Mouse (Mus musculus): ENCODE data around the gene Syne1. TPM values are rescaled to one million over a fixed set of nuclear protein-coding genes. Genes with fewer than 3 reads are reported as not detected.

Syne1 gene
- polyA plus RNA-seq, 1 experiment from 2014 or later = 2.5 TPM

GRCm38 (mm10) chr10:5079945-5080468 is 471.3 kb downstream of the Syne1 start:
- Histone ChIP-seq H3K27ac (no peak overlapping the region), H3K4me2 (no peak overlapping the region), H3K9ac (no peak overlapping the region), H3K4me3 (replicated peaks) (no peak overlapping the region), H3K9me3 (replicated peaks) (no peaks in the 10 kb centered on the region), H3K4me1 (replicated peaks) (no peaks in the 10 kb centered on the region), H3K27me3 (no peaks in the 10 kb centered on the region), H3K36me3 (no peaks in the 10 kb centered on the region)
- DNase-seq (no peak), ATAC-seq (ENCODE audit: low read depth) (no peak)
- 47% methylated on average over 9 of the region's 9 CpGs for WGBS (ENCODE audit: insufficient replicate concordance)

- no peak overlapping the region for H3K9ac ChIP-seq
- H3K36me3 ChIP-seq = no peaks in the 10 kb centered on the region
- H3K4me3 ChIP-seq (replicated peaks) = no peak overlapping the region
- ATAC-seq (ENCODE audit: low read depth) (no peak), DNase-seq (no peak)
- H3K4me2 ChIP-seq = no peak overlapping the region
- WGBS (ENCODE audit: insufficient replicate concordance) = 81% methylated on average over 7 of the region's 7 CpGs
- no peaks in the 10 kb centered on the region for H3K9me3 ChIP-seq (replicated peaks)
- no peaks in the 10 kb centered on the region for H3K4me1 ChIP-seq (replicated peaks)
- no peaks in the 10 kb centered on the region for H3K27me3 ChIP-seq
- no peak overlapping the region for H3K27ac ChIP-seq
Observed at GRCm38 (mm10) chr10:5075724-5076123, 475.6 kb downstream of the Syne1 start.

GRCm38 (mm10) chr10:5072054-5072453 is 479.2 kb downstream of the Syne1 start:
- no peaks in the 10 kb centered on the region for H3K36me3 ChIP-seq
- no peak overlapping the region for H3K4me2 ChIP-seq
- H3K9ac ChIP-seq = no peak overlapping the region
- 70% methylated on average over 8 of the region's 8 CpGs for WGBS (ENCODE audit: insufficient replicate concordance)
- DNase-seq (no peak), ATAC-seq (ENCODE audit: low read depth) (no peak)
- H3K9me3 ChIP-seq (replicated peaks) = no peaks in the 10 kb centered on the region
- no peaks in the 10 kb centered on the region for H3K27me3 ChIP-seq
- no peaks in the 10 kb centered on the region for H3K4me1 ChIP-seq (replicated peaks)
- H3K4me3 ChIP-seq (replicated peaks) = no peak overlapping the region
- no peak overlapping the region for H3K27ac ChIP-seq

- Histone ChIP-seq H3K27me3 (no peaks in the 10 kb centered on the region), H3K9me3 (replicated peaks) (no peaks in the 10 kb centered on the region), H3K4me3 (replicated peaks) (no peak overlapping the region), H3K4me1 (replicated peaks) (no peaks in the 10 kb centered on the region), H3K4me2 (no peak overlapping the region), H3K9ac (no peak overlapping the region), H3K36me3 (no peaks in the 10 kb centered on the region), H3K27ac (no peak overlapping the region)
- ATAC-seq (ENCODE audit: low read depth) (no peak), DNase-seq (no peak)
- WGBS (ENCODE audit: insufficient replicate concordance) = 81% methylated on average over 3 of the region's 3 CpGs
Observed at GRCm38 (mm10) chr10:5070941-5071231, 480.4 kb downstream of the Syne1 start.

- WGBS (ENCODE audit: insufficient replicate concordance) = 80% methylated on average over 11 of the region's 11 CpGs
- DNase-seq = no peak
- no peak overlapping the region for H3K4me2 ChIP-seq
- no peak for ATAC-seq (ENCODE audit: low read depth)
- no peak overlapping the region for H3K9ac ChIP-seq
- H3K27ac ChIP-seq = no peak overlapping the region
- no peaks in the 10 kb centered on the region for H3K27me3 ChIP-seq
- no peak overlapping the region for H3K4me3 ChIP-seq (replicated peaks)
- H3K4me1 ChIP-seq (replicated peaks) = no peaks in the 10 kb centered on the region
- H3K36me3 ChIP-seq = no peaks in the 10 kb centered on the region
- H3K9me3 ChIP-seq (replicated peaks) = no peaks in the 10 kb centered on the region
Observed at GRCm38 (mm10) chr10:5070168-5070940, 480.9 kb downstream of the Syne1 start.

GRCm38 (mm10) chr10:5068676-5069265 is 482.5 kb downstream of the Syne1 start, which contains the start of gene Gm10097:
Gene Gm10097, plus strand, starts transcription at chr10:5069192.
- Histone ChIP-seq H3K4me1 (replicated peaks) (no peaks in the 10 kb centered on the region), H3K27me3 (no peaks in the 10 kb centered on the region), H3K9me3 (replicated peaks) (no peaks in the 10 kb centered on the region), H3K4me2 (no peak within 1 kb of the TSS), H3K9ac (no peak within 1 kb of the TSS), H3K4me3 (replicated peaks) (no peak within 1 kb of the TSS), H3K27ac (no peak within 1 kb of the TSS), H3K36me3 (no peaks in the 10 kb centered on the region)
- WGBS (ENCODE audit: insufficient replicate concordance) = 82% methylated on average over 14 of the region's 14 CpGs
- ATAC-seq (ENCODE audit: low read depth) = no peak
- DNase-seq = no peak

GRCm38 (mm10) chr10:5067113-5067512 is 484.2 kb downstream of the Syne1 start:
- no peaks in the 10 kb centered on the region for H3K9me3 ChIP-seq (replicated peaks)
- H3K4me3 ChIP-seq (replicated peaks) = no peak overlapping the region
- no peaks in the 10 kb centered on the region for H3K4me1 ChIP-seq (replicated peaks)
- no peak overlapping the region for H3K9ac ChIP-seq
- H3K27me3 ChIP-seq = no peaks in the 10 kb centered on the region
- no peak for ATAC-seq (ENCODE audit: low read depth)
- no peak overlapping the region for H3K27ac ChIP-seq
- H3K36me3 ChIP-seq = no peaks in the 10 kb centered on the region
- DNase-seq = no peak
- H3K4me2 ChIP-seq = no peak overlapping the region
- 62% methylated on average over 3 of the region's 3 CpGs for WGBS (ENCODE audit: insufficient replicate concordance)

- Histone ChIP-seq H3K9me3 (replicated peaks) (no peaks in the 10 kb centered on the region), H3K27me3 (no peaks in the 10 kb centered on the region), H3K27ac (no peak overlapping the region), H3K4me2 (no peak overlapping the region), H3K9ac (no peak overlapping the region), H3K4me3 (replicated peaks) (no peak overlapping the region), H3K36me3 (peaks cover 6% of the 10 kb centered on the region), H3K4me1 (replicated peaks) (no peaks in the 10 kb centered on the region)
- no peak for DNase-seq
- no peak for ATAC-seq (ENCODE audit: low read depth)
- WGBS (ENCODE audit: insufficient replicate concordance) = 42% methylated on average over 2 of the region's 2 CpGs
Observed at GRCm38 (mm10) chr10:5059983-5060382, 491.3 kb downstream of the Syne1 start.

- no peaks in the 10 kb centered on the region for H3K4me1 ChIP-seq (replicated peaks)
- H3K4me3 ChIP-seq (replicated peaks) = no peak overlapping the region
- WGBS (ENCODE audit: insufficient replicate concordance) = 68% methylated on average over 2 of the region's 2 CpGs
- no peak overlapping the region for H3K4me2 ChIP-seq
- ATAC-seq (ENCODE audit: low read depth) (no peak), DNase-seq (no peak)
- H3K27ac ChIP-seq = no peak overlapping the region
- H3K9ac ChIP-seq = no peak overlapping the region
- H3K27me3 ChIP-seq = no peaks in the 10 kb centered on the region
- H3K9me3 ChIP-seq (replicated peaks) = no peaks in the 10 kb centered on the region
- peaks cover 6% of the 10 kb centered on the region for H3K36me3 ChIP-seq
Observed at GRCm38 (mm10) chr10:5058876-5059275, 492.4 kb downstream of the Syne1 start.

- H3K27ac ChIP-seq = no peak overlapping the region
- H3K4me2 ChIP-seq = no peak overlapping the region
- no peak for ATAC-seq (ENCODE audit: low read depth)
- no peaks in the 10 kb centered on the region for H3K4me1 ChIP-seq (replicated peaks)
- H3K9me3 ChIP-seq (replicated peaks) = no peaks in the 10 kb centered on the region
- H3K4me3 ChIP-seq (replicated peaks) = no peak overlapping the region
- WGBS (ENCODE audit: insufficient replicate concordance) = 84% methylated on average over 15 of the region's 15 CpGs
- peaks cover 6% of the 10 kb centered on the region for H3K36me3 ChIP-seq
- no peak for DNase-seq
- no peak overlapping the region for H3K9ac ChIP-seq
- H3K27me3 ChIP-seq = no peaks in the 10 kb centered on the region
Observed at GRCm38 (mm10) chr10:5057661-5058060, 493.6 kb downstream of the Syne1 start.

- WGBS (ENCODE audit: insufficient replicate concordance) = 56% methylated on average over 3 of the region's 3 CpGs
- Histone ChIP-seq H3K4me2 (no peak overlapping the region), H3K4me1 (replicated peaks) (no peaks in the 10 kb centered on the region), H3K36me3 (peaks cover 12% of the 10 kb centered on the region), H3K27ac (no peak overlapping the region), H3K4me3 (replicated peaks) (no peak overlapping the region), H3K9ac (no peak overlapping the region), H3K27me3 (no peaks in the 10 kb centered on the region), H3K9me3 (replicated peaks) (no peaks in the 10 kb centered on the region)
- DNase-seq = no peak
- no peak for ATAC-seq (ENCODE audit: low read depth)
Observed at GRCm38 (mm10) chr10:5056940-5057339, 494.3 kb downstream of the Syne1 start.

- DNase-seq = no peak
- Histone ChIP-seq H3K4me2 (no peak overlapping the region), H3K9ac (no peak overlapping the region), H3K4me3 (replicated peaks) (no peak overlapping the region), H3K27me3 (no peaks in the 10 kb centered on the region), H3K27ac (no peak overlapping the region), H3K36me3 (peaks cover 10% of the 10 kb centered on the region), H3K9me3 (replicated peaks) (no peaks in the 10 kb centered on the region), H3K4me1 (replicated peaks) (no peaks in the 10 kb centered on the region)
- ATAC-seq (ENCODE audit: low read depth) = no peak
- 85% methylated on average over 10 of the region's 10 CpGs for WGBS (ENCODE audit: insufficient replicate concordance)
Observed at GRCm38 (mm10) chr10:5056243-5056735, 495.0 kb downstream of the Syne1 start.
